Mouse (Mus musculus): Measurements from ENCODE around the gene Chrm3. TPM values are rescaled to one million over a fixed set of nuclear protein-coding genes. Genes with fewer than 3 reads are reported as not detected.

Gene Chrm3
- total RNA-seq, 2 experiments from 2014 or later, result 47.7 to 53.6 TPM

DNA sequence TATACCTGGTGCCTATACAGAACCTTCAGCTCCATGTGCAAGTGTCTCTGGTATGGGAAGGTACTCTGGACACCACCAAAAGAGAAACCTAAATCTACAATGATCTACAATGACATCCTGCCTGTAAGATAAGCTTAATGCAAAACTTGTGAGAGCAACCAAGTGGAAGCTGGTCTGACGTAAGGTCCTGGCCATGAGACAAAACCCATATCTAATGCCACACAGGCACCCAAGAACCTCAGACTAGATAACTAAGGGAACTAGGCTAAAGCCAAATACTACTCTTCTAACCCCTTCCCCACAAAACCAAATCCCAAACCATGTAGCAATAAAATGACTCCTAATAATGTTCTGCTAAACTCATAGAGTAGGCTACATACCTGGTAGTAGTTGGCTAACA, 364.8 kb downstream of the Chrm3 start:
- DNase-seq (ENCODE audit: low spot score in 2 of 2), result no peak

DNA sequence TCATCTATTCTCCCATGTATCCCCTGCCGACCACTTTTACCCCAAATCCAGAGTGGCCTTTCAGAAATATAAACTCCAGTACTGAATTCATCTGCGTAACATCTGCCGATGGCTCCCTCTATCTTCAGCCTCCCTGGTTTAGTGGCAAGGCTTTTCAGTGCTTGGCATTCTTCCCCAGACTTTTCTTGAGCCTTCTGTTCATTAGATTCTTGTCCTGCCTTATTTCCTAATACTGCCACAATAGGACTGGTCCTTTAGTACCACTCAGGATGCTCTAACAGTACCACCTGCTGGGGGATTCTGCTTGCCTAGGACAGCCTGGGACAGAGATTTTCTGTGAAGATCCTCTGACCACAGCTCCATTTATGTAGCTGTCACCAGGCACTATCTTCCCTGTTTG, 367.1 kb downstream of the Chrm3 start:
- no peak for DNase-seq (ENCODE audit: low spot score in 2 of 2)

DNA sequence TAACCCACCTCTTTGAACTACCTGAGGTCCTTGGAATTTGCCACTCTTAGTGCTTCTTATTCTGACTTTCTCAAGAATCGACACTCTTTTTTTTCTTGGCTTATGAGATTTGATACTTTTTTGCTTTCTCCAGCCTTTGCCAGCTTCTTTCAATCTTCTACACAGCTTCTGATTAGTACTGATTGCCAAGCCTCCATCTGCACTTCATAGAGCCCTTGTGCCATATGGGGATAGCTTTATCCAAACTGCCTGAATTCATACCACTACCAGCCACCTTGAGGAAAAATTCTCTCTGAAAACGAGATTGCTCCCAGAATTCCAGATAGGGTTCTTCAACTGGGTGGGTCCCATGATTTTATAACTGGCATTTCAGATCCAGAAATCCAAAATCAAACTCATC, 368.0 kb downstream of the Chrm3 start:
- DNase-seq (ENCODE audit: low spot score in 2 of 2), result peak in 1 of 2 experiments; percentile 32

DNA sequence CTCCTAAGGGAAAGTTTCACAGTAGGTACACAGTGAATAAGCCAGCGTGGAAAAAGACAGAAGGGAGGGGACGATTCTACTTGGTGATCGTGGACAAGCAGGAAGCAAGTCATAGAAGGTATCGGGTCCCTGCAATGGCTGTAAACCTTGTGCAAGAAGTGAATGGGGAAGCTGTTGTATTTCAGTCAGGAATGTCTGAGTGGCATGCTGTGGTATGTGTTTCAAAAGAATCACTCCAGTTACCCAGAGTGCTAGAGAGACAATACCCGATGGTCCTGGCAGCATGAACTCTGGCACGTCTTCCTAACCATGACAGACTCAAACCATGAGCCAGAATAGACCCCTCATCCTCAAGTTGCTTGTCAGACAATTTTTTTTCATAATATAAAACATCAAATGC, 375.0 kb downstream of the Chrm3 start:
- no peak for DNase-seq (ENCODE audit: low spot score in 2 of 2)

DNA sequence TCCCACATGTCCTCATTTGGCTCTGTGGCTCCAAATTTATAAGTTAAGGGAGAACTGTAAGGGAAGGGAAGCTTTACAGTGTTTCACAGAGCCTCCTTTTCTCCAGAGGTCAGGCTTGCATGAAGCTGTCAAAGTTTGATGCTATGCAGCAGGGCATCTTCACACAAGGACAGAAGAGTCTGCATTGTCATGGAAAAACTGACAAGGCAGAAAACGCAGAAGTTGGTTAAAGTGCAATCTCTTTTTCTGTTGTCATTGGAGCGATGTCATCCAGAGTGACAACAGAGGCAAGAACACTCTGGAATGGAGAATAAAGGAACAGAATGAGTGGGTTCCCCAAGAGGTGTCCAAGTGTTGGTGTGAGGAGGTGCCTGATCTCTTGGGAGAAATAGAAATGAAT, 377.4 kb downstream of the Chrm3 start:
- DNase-seq (ENCODE audit: low spot score in 2 of 2), result no peak

DNA sequence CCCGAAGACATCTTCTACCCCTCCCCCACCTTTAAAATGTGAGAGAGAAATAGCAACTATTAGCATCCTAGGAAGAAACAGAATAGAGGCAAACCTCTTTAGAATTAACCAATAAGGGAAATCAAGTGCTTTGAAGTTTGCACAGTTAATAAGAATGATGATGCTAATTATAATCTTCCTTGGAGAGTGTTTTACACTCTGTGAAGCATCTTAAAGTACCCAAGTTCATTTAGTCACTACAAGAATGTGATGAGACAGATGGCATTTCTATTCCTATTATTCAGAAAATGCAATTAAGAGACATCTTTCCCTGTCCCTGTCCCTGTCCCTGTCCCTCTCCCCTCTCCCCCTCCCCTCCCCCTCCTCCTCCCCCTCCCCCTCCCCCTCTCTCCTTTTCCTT, 382.9 kb downstream of the Chrm3 start:
- no peak for DNase-seq (ENCODE audit: low spot score in 2 of 2)

DNA sequence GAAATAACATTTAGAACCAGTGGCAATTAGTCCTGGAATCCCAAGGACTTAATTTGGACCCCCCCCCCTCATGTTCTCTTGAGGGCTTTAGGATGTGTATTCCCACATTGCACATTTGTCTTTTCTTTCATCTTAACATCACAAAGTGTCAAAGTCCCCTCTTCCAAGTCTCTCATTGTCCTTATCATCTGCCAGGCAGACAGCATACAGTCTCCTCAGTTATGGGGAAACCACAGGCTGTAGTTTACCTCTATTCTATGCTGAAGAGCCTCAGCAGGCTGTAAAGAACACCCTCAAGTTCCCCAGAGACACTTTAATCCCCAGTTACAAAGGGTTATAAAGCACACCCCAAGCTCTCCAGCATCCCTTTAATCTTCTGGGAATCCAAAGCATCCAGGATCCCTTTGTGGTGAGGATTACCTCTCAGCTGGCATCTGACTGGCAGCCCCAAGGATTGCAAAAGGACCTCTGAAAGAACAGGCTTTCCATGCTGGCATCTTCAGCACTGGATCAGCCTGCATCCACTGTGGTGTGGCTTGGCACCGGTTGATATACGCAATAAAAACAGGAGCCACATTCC, 386.8 kb downstream of the Chrm3 start:
- DNase-seq (ENCODE audit: low spot score in 2 of 2), result no peak

DNA sequence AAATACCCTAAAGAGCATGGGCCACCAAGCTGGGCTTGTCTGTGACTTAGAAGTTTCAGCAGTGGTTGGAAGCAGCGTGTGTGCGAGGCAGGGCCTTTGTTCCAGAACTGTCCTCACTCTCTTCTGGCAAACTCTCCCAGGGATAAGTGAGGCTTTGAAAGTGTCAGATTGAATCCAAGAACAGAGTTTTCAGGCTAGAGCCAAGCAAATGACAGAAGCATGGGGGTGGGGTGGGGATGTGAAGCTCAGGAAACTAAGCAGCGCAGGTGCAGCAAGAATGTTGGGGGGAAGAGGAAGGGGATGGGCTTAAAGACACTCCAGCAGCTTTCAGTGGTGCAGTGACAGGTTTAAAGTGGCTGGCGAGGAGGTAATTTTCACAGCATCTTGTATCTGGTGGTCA, 388.8 kb downstream of the Chrm3 start:
- DNase-seq (ENCODE audit: low spot score in 2 of 2), result no peak

DNA sequence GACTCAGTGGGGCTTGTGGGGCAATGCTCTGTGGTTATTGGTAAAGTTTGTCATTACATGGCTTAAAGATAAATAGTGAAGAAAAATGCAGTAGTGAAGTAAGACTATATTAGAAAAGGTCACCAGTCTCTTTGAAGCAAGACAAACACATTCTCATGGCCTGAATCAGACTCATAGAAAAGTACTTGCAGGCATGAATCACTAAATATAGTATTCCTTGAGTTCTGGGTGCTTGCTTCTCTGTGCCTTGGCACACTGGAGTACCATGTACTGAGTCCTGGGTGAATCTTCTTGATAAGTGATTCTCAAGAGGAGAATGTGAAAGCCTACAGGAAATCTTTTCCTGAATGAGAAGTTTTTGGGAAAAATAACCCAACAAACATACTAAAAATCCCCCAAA, 408.0 kb downstream of the Chrm3 start:
- no peak for DNase-seq (ENCODE audit: low spot score in 2 of 2)

DNA sequence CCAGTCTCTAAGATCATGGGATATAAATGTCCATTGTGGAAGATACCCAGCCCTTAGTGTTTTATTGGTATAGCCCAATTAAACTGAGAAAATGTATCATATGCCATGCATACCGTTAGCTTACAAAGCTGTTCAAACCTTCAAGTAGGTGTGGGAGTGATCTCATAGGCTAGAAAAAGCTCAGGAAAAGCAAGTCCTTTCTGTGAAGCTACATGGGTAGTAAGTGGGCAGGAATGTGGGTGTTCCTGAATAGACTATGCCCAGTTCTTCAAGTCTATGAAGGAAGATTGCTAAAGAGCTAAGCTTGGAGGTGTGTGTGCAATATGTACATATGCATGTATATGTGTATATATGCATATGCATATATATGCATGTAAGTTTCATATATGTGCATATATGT, 409.3 kb downstream of the Chrm3 start:
- no peak for DNase-seq (ENCODE audit: low spot score in 2 of 2)

DNA sequence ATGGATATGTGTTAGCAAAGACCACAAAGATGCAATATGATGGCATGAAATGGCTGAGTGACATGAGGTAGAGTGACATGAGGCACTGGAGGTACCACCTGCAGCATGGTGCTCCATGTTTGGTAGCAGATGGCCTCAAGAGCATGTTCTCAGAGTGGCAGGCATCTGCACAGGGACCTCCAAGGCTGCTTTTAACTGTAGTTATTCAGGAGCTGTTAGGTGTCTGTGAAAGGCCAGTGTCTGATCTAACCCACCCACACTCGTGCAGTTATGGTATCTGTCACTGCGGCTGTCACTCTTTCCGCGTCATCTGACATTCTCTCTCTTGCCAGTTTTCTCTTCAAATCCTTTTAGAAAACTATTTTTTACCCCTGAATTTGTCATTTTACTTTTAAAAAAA, 411.6 kb downstream of the Chrm3 start:
- peak; percentile 48 to 64 for DNase-seq (ENCODE audit: low spot score in 2 of 2)

DNA sequence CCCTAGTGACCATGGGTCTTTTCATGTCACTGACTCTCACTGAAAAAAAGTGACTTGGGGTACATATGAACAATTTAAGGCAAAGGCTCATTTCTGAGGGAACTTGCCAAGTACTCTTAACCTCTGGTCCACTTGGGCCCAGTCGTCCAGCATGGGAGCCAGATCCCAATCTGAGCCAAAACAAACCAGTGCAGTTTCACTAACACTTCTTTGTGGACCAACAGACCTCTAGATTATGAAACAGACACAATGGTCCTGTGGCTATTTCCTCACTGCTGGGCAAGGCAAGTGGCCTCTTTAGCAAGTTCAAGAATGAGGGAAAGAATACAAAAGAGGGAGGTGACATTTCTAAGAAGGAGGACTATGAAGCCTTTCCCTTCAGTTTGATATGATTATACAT, 420.5 kb downstream of the Chrm3 start:
- no peak for DNase-seq (ENCODE audit: low spot score in 2 of 2)

DNA sequence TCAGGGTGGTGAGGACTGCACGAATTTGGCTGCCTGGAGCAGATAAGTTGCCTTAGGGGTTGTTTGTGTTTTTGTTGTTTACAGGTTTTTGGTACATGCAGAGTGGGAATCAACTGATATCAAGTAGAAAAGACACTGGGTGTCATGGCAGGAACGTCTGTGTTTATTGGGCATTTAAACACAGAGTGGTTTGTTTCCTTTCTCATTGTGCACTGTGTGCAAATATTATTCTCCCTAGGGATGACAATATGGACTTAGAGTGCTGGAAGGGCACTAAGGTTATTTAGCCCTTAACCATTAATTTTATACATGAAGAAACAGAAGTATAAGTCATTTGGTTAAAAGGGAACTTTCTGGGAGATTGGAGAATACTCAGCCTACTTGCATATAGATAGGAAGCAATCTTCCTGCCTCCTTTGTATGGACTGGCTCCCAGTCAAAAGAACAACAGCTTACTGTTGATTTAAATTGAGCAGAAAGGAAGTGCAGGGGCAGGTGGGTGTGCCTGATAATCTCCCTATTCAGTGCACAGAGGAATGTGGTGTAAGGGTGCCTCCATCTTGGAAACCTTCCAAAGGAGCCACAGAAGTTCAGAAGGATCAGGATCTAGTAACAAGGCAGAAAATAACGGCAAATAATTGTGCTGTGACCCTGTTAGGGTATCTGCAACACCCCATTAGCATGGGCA, 421.7 kb downstream of the Chrm3 start:
- no peak for DNase-seq (ENCODE audit: low spot score in 2 of 2)

DNA sequence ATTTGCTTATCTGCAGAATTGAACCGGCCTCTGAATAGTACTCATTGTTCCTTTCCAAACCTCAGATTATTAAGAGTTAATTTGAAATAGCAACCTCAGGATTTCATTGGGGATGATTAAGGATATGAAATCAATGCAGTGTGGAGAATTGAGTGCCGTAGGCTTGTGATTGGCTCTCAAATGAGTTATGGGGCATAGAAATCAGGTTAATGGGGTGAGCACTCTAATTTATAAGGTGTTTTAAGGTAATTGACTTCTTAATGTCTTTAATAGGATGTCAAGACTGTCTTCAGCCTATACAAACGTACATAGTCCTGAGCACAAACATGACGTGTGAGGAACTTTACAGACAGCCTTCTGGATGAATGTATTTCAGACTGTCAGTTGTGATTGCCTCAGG, 427.9 kb downstream of the Chrm3 start:
- no peak for DNase-seq (ENCODE audit: low spot score in 2 of 2)

DNA sequence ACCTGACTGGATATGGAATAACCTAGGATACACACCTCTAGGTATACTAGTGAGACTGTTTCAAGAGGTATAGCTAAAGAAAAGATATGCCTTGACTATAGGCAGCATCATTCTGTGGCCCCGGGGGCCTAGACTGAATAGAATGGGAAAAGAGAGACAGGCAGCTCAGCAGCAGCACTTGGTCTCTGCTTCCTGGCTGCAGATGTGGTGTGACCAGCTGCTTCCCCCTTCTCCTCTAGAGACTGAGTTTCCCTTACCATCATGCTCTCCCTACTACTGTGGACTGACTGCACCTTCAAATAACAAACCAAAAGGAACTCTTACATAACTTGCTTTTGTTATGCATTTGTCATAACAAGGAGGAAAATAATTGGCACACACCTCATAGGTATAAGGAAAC, 430.0 kb downstream of the Chrm3 start:
- DNase-seq (ENCODE audit: low spot score in 2 of 2), result no peak

DNA sequence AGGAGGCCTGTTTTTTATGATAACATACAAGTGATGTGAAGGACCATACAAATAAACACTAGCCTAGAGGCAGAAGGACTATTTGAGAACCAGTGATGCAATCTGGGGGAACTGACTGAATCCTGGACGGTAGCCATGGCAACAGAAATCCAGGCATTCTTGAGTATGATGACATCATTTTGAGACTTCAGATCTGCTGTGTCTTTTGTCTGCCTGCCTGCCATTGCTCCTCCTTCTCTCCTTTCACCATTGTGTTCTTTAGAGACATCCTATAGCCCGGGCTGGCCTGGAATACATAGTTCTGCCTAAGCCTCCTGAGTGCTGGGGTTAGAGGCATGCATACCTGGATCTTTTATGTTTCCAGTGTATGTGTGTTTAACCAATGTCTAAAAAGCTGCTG, 430.7 kb downstream of the Chrm3 start:
- DNase-seq (ENCODE audit: low spot score in 2 of 2), result peak; percentile 8 to 15

DNA sequence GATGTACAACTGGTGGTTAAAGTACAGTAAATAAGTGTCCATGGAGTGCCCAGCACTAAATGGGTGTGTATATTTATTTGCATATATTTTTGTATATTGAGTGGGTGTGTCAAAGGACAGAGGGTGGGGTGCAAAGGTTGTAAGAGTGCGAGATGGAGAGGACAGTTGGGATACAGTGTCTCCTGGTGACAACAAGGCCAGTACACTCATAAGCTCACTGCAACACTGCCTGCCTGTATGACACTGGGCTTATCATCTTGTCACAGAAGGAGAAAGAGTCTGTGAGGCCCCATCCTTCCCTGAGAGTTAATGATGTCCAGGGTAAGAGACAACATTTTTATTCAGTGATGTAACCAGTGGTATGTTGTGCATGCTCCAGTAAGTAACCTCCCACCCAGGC, 439.5 kb downstream of the Chrm3 start:
- DNase-seq (ENCODE audit: low spot score in 2 of 2), result no peak

DNA sequence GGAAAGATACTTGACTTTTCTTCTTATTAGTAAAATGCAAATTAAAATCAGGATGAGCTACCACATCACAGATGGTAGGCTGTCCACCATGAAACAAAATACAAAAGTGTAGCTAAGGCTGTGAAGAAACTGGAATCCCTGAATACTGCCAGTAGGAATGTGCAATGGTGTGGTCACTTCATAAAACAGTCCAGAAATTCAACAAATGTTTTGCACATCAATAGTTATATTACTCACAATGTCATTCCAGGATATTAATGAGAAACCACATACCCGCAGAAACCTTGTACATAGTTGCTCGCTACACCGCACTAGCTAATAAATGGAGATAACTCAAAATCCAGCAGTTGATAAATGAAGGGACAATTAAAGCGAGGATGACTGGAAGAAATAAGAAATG, 447.9 kb downstream of the Chrm3 start:
- DNase-seq (ENCODE audit: low spot score in 2 of 2), result no peak

DNA sequence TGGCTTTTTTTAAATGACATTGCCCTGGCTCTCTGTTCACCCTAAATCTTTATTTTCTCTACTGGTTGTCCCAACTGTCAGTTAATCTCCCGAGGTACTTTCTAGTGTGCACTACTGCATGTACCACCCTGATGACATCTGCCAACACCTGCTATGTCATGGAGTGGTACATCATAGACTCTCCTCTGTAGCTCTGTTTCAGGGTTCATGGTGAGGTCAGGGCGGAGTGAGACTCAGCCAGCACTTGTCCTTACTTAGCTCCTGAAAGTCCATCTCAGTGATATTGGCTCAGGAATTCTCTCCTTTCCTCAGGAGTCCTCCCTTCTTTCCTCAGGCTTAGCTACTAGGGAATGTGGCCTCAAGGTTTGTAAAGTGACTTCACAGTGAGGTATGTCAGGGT, 451.9 kb downstream of the Chrm3 start:
- no peak for DNase-seq (ENCODE audit: low spot score in 2 of 2)

DNA sequence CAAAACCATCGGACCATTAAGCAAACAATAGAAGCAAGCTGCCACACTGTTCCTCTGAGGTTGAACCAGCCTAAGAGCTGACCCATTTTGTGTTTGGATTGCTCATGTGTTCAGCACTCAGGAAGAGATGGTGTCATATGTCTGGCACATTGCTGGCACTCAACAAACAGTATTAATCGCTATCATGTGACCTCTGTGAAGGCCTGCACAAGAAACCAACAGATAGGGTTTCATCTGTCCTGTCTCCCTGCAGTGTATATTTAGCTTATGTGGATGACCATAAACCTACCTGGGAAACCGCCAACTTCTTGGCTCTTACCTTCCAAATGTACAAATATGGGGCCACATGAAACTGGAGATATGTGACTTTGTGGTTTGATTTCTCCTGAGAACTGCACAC, 453.4 kb downstream of the Chrm3 start:
- DNase-seq (ENCODE audit: low spot score in 2 of 2), result no peak

DNA sequence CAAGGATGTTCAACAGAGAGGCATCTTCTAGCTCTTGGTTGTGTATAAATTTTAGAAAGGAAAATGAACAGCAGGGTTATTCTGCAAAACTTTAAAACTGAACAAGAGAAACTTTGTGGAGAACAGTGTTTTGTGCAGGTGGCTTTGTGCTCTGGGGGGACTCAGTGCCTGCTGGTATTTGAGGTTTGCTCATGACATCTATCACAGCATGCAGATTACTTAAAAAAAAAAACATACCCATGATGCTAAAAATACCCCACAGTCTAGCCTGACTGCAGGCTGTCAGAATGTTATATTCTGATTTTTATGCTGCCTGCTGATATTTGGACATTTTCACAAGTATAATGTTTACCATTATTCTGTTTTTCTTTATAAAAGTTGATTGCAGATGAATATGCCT, 456.2 kb downstream of the Chrm3 start:
- DNase-seq (ENCODE audit: low spot score in 2 of 2), result no peak

DNA sequence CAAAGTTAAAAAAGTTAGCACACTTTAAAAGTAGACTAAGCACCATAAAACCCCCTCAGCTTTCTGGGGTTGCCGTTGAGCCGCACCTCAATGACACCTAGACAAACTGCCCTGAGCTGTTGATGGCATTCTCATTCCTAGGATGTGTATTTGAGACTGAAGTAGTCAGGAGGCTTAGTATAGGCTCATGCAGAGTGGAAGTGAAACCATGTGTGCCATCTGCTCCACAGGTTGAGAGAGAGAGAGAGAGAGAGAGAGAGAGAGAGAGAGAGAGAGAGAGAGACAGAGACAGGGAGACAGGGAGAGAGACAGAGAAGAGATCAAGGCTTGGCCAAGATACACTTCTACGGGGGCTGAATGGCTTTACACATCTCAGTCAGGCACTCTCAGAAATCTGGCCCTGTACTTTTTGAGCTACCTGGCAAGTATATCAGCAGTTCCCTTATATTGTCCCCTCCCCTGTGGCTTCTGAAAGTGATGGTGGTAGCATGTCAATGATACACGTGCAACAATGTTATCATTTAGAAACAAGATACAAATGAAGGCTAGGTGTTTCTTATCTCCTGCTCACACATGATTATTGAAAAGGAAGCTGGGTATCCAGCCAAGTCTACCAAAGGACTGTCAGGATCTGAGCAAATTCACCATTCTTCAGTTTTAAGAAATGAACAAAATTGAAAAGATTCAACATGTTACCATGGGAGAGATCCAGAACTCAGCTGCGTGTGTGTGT, 459.8 kb downstream of the Chrm3 start:
- DNase-seq (ENCODE audit: low spot score in 2 of 2), result no peak
